Mouse (Mus musculus): ENCODE data around the gene Clec4a2. TPM values are rescaled to one million over a fixed set of nuclear protein-coding genes. Genes with fewer than 3 reads are reported as not detected.
"Not testable (repeated sequence)": the region's sequence is repeated elsewhere in the genome, so short reads cannot be mapped to it uniquely, and the experiment has no call there.

Clec4a2 gene
- polyA plus RNA-seq (2016; fragmentation: Nextera tagmentation; extraction: Ambion mirVana), result 0.29 and 0.70 TPM in 2 replicates

DNA sequence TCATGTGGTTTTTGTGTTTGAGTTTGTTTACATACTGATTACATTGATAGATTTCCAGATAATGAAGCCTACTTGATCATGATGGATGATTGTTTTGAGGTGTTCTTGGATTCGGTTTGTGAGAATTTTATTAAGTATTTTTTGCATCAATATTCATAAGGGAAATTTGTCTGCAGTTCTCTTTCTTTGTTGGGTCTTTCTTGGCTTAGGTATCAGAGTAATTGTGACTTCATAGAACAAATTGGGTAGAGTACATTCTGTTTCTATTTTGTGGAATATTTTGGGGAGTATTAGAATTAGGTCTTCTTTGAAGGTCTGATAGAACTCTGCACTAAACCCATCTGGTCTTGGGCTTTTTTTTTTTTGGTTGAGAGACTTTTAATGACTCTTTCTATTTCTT, at the start of gene Clec4a2:
Gene Clec4a2, plus strand, starts transcription at position 301 of the 400 bp plus-strand sequence.
- H3K4me1 ChIP-seq; H3K4me3 ChIP-seq; H3K36me3 ChIP-seq; H3K27ac ChIP-seq; H3K27me3 ChIP-seq (ENCODE audit: low read depth, poor library complexity, severe bottlenecking); H3K9me3 ChIP-seq (replicated peaks); DNase-seq (ENCODE audit: low spot score): not testable (repeated sequence)
- WGBS, result 68% methylated on average over 1 of the region's 1 CpGs

DNA sequence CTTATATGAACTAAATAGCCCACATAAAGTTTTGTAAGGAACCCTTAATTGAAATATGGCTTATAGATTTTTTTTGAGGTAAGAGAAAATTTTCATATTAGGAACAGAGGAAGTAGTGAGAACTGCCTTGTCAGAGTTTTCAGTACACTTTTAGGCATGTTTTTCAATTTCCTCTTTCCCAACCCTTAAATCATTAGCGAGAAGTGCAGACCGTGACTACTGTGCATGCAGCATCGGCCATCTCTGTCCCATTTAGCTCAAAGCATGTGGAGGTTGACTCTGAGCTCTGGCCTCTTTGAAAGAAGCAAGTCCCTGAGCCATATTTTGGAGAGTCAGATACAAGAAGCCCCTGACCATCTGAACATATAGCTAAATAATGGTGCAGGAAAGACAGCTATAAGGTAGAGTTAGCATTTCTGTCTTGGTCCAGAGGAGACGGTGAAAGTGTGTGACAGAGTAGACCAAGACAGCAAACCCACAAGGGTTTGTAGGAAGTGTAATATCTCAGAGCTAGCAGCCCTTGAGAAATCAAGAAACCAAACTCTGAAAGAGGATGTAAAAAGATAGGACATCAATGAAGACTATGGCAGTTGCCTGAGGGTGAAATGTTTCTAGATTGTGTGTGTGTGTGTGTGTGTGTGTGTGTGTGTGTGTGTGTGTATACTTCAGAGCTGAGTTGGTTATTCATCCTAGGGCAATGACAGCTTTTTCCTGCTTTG, 10.9 kb upstream of the Clec4a2 start:
- Histone ChIP-seq H3K36me3 (no peaks in the 10 kb centered on the region), H3K9me3 (replicated peaks) (no peaks in the 10 kb centered on the region), H3K4me1 (no peaks in the 10 kb centered on the region), H3K27me3 (ENCODE audit: low read depth, poor library complexity, severe bottlenecking) (no peaks in the 10 kb centered on the region), H3K4me3 (no peak overlapping the region), H3K27ac (no peak overlapping the region)
- no peak for DNase-seq (ENCODE audit: low spot score)
- WGBS, result 95% methylated on average over 4 of the region's 4 CpGs

DNA sequence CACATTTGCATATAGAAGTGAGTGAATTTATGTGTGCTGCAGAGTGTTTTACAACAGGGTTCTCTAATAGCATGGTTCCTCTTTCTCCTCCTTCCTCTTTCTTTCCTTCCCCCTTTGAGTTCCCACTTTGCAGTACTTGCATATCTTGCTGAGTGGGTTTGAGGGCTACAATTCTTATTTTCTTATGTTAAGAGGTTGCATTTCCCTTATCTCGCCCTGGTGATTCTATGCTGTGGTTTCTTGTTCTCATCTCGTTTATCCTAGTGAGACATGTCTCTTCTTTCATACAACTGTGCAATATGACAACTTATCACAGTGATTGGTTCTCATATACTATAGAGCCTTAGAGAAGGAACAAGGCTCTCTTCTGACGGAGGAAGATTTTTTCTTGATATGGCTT, 17.0 kb downstream of the Clec4a2 start:
- Histone ChIP-seq H3K27me3 (ENCODE audit: low read depth, poor library complexity, severe bottlenecking) (no peaks in the 10 kb centered on the region), H3K9me3 (replicated peaks) (no peaks in the 10 kb centered on the region)

DNA sequence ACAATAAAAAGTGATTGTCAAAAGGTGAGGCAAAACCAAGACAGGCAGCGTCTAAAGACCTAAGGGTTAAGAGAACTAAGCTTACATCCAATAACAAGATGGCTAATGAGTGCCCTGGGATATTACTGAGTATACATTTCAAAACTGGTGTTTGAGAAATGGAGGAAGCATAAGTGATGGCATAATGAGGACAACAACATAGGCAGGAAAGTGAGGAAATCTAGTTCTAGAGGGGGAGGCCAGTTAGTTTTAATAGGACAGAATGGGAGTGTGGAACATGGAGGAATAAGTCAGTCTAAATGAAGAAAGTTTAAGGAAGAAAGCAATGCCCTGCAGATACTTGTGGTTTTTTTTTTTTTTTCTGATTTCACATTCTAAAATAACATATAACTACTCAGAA, 20.9 kb downstream of the Clec4a2 start:
- Histone ChIP-seq H3K36me3 (no peaks in the 10 kb centered on the region), H3K4me3 (no peak overlapping the region), H3K4me1 (no peaks in the 10 kb centered on the region), H3K9me3 (replicated peaks) (no peaks in the 10 kb centered on the region), H3K27ac (no peak overlapping the region), H3K27me3 (ENCODE audit: low read depth, poor library complexity, severe bottlenecking) (no peaks in the 10 kb centered on the region)
- no peak for DNase-seq (ENCODE audit: low spot score)
- WGBS, result 86% methylated on average over 1 of the region's 1 CpGs

More for the DNA sequence above, 17.0 kb downstream of the Clec4a2 start:
- H3K4me1 ChIP-seq, result no peaks in the 10 kb centered on the region
- H3K27ac ChIP-seq, result no peak overlapping the region
- WGBS, result 78% methylated on average over 3 of the region's 3 CpGs
- no peak for DNase-seq (ENCODE audit: low spot score)
- H3K4me3 ChIP-seq, result no peak overlapping the region
- no peaks in the 10 kb centered on the region for H3K36me3 ChIP-seq

DNA sequence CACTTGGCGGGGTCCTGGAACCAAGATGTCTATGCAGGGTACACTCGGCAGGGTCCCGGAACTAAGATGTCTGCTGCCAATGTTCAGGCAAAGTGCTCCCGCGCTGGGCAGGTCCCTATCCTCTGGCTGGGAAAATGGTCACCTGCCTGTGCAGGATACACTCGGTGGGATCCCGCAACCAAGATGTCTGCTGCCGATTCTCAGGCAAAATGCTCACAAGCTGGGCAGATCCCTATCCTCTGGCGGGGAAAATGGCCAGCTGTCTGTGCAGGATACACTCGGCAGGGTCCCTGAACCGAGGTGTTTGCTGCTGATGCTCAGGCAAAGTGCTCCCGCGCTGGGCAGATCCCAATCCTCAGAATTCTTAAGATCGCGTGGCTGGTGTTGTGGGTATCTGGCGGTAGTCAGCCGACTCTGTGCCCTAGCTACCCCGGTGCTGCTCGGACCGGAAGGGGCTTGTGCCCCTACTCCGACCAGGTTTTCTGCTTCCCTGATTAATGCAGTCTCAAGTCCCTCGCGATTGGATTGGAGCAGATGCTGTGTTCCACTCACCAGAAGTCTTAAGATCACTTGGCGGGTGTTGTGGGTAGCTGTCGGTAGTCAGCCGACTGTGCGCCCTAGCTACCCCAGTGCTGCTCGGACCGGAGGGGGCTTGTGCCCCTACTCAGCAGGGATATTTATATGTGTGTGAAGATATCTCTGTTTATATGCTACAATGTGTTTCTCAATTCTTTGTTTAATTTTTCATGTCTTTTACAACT, 31.7 kb downstream of the Clec4a2 start:
- not testable (repeated sequence) for H3K9me3 ChIP-seq (replicated peaks); H3K27ac ChIP-seq; H3K36me3 ChIP-seq; H3K4me3 ChIP-seq; H3K27me3 ChIP-seq (ENCODE audit: low read depth, poor library complexity, severe bottlenecking); H3K4me1 ChIP-seq; DNase-seq (ENCODE audit: low spot score)
- WGBS, result 68% methylated on average over 29 of the region's 29 CpGs

DNA sequence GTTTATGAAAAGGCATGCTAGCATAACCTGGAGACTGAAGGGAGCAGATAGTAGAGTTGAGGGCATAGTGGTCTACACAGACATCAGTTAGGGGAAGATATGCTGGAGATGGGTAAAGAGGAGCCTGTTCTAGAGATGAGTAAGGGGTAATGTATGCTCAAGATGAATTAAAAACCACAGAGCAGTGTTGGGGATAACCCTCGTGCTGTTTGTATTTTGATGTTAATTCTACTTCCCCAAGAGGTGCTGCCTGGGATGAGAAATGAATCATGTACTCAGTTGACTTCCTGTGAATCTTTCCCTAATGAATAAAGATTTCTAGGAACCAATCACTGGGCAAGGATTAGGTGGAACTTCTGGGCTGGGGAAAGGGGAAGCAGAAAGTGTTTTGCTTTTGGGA, 63.9 kb downstream of the Clec4a2 start:
- 59% methylated on average over 1 of the region's 1 CpGs for WGBS
- no peaks in the 10 kb centered on the region for H3K36me3 ChIP-seq
- no peak for DNase-seq (ENCODE audit: low spot score)
- H3K9me3 ChIP-seq (replicated peaks), result no peaks in the 10 kb centered on the region
- no peak overlapping the region for H3K4me3 ChIP-seq
- no peaks in the 10 kb centered on the region for H3K4me1 ChIP-seq
- H3K27ac ChIP-seq, result no peak overlapping the region
- no peaks in the 10 kb centered on the region for H3K27me3 ChIP-seq (ENCODE audit: low read depth, poor library complexity, severe bottlenecking)

DNA sequence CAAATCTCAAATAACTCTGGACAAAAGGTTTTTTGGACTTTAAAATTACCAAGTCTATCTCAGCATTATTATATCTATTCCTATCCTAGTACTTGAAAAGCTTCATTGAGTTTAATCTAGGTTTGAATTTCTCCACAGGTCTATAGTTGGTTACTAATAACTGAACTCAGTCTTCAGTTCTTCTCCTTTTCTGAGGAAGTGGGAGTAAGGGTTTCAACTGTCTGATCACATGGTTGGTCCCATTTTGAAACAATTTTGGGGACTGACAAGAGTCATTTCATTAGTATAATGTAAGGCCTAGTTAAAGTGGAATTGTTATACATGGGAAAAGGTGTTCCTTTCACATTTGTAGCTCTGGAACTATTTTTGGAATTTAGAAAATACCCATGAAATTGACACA, 64.8 kb downstream of the Clec4a2 start:
- no peaks in the 10 kb centered on the region for H3K27me3 ChIP-seq (ENCODE audit: low read depth, poor library complexity, severe bottlenecking)
- DNase-seq (ENCODE audit: low spot score), result no peak
- no peaks in the 10 kb centered on the region for H3K9me3 ChIP-seq (replicated peaks)
- no peaks in the 10 kb centered on the region for H3K36me3 ChIP-seq
- no peak overlapping the region for H3K4me3 ChIP-seq
- H3K4me1 ChIP-seq, result no peaks in the 10 kb centered on the region
- H3K27ac ChIP-seq, result no peak overlapping the region

DNA sequence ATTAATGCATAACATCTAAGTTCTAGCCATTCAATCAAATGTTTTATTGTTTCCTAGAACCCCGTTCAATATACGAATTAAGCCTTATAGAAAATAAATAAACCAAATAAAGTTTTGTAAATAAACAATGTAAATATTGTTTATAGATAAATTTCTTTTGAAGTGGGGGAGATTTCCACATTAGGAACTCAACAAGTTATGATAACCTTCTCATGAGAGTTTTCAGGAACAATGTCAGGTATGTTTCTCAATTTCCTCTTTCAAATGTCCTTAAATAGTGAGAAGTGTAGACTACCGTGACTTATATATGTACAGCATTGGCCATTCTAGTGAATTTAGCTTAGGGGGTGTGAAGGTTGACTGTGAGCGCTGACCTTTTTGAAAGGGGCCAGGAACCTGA, 66.4 kb downstream of the Clec4a2 start, which contains the start of gene Clec4b2:
Gene Clec4b2, plus strand, starts transcription at position 301 of the 400 bp plus-strand sequence.
- H3K4me1 ChIP-seq, result no peaks in the 10 kb centered on the region
- H3K9me3 ChIP-seq (replicated peaks), result no peaks in the 10 kb centered on the region
- no peak within 1 kb of the TSS for H3K4me3 ChIP-seq
- no peaks in the 10 kb centered on the region for H3K36me3 ChIP-seq
- H3K27me3 ChIP-seq (ENCODE audit: low read depth, poor library complexity, severe bottlenecking), result no peaks in the 10 kb centered on the region
- DNase-seq (ENCODE audit: low spot score), result no peak
- WGBS, result 92% methylated on average over 4 of the region's 4 CpGs
- no peak within 1 kb of the TSS for H3K27ac ChIP-seq

DNA sequence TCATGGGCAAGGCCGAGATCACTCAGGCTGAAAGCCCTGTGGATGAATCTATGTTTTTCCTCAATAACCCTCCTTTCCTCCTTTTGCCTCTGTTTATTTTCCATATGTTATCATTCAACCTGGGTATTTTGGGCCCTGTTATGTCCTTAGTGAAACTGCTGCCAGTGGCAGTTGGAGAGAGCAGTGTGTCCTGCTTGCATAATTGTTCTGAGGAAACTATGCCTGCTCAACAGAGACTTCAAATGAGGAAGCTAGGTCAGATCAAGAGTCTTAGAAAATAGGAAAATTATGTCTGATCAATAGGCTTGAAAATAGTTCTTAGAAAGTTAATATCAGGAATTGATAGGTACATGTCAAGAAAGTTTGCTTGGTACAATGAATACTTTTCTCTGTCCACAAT, 69.3 kb downstream of the Clec4a2 start:
- H3K9me3 ChIP-seq (replicated peaks), result no peaks in the 10 kb centered on the region
- WGBS, result 86% methylated on average over 1 of the region's 1 CpGs
- no peaks in the 10 kb centered on the region for H3K4me1 ChIP-seq
- H3K4me3 ChIP-seq, result no peak overlapping the region
- no peak overlapping the region for H3K27ac ChIP-seq
- H3K27me3 ChIP-seq (ENCODE audit: low read depth, poor library complexity, severe bottlenecking), result no peaks in the 10 kb centered on the region
- DNase-seq (ENCODE audit: low spot score), result no peak
- no peaks in the 10 kb centered on the region for H3K36me3 ChIP-seq

DNA sequence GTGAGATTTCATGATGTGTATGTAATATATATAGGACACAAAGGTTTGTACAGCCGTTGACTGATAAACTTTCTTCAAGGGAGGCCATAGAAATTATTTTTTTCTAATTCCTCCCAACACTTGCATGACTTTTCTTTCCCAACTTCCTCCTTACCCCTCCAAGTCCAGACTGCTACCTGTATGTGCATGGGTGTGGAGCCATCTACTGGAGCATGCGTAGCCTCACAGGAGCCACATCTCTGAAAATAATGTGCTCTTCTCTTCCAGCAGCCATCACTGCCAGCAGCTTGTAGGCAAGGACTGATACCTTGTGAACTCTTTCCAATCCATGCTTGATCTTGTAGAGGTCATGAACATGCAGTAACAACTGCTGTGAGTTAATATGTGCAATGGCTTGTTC, 78.6 kb downstream of the Clec4a2 start:
- H3K9me3 ChIP-seq (replicated peaks); H3K27me3 ChIP-seq (ENCODE audit: low read depth, poor library complexity, severe bottlenecking); H3K4me1 ChIP-seq; H3K36me3 ChIP-seq; H3K4me3 ChIP-seq; DNase-seq (ENCODE audit: low spot score); H3K27ac ChIP-seq: not testable (repeated sequence)
- 72% methylated on average over 2 of the region's 2 CpGs for WGBS

Other genes starting within 250 kb of the Clec4a2 start
- gene Necap1, start 232.0 kb upstream of the Clec4a2 start, polyA plus RNA-seq (2016; fragmentation: Nextera tagmentation; extraction: Ambion mirVana), result 52.1 and 56.2 TPM in 2 replicates
- gene Clec4a1, start 184.6 kb upstream of the Clec4a2 start, polyA plus RNA-seq (2016; fragmentation: Nextera tagmentation; extraction: Ambion mirVana), result 0.40 and 0.56 TPM in 2 replicates
- gene Clec4a3, start 153.9 kb upstream of the Clec4a2 start, polyA plus RNA-seq (2016; fragmentation: Nextera tagmentation; extraction: Ambion mirVana), result 0.40 TPM in 1 of 2 replicates, not detected in the other
- gene Clec4a4, start 116.1 kb upstream of the Clec4a2 start, polyA plus RNA-seq (2016; fragmentation: Nextera tagmentation; extraction: Ambion mirVana), result not detected in 2 replicates
- gene Clec4b1, start 56.5 kb upstream of the Clec4a2 start, polyA plus RNA-seq (2016; fragmentation: Nextera tagmentation; extraction: Ambion mirVana), result not detected in 2 replicates
- not detected in 2 replicates for gene Clec4b2, start 66.5 kb downstream of the Clec4a2 start, polyA plus RNA-seq (2016; fragmentation: Nextera tagmentation; extraction: Ambion mirVana)
- 0.63 TPM in 1 of 2 replicates, not detected in the other for gene Clec4n, start 123.4 kb downstream of the Clec4a2 start, polyA plus RNA-seq (2016; fragmentation: Nextera tagmentation; extraction: Ambion mirVana)
- gene Clec4d, start 155.7 kb downstream of the Clec4a2 start, polyA plus RNA-seq (2016; fragmentation: Nextera tagmentation; extraction: Ambion mirVana), result not detected in 2 replicates
- gene Clec4e, start 183.4 kb downstream of the Clec4a2 start, polyA plus RNA-seq (2016; fragmentation: Nextera tagmentation; extraction: Ambion mirVana), result 0.20 TPM in 1 of 2 replicates, not detected in the other
- gene Vmn2r19, start 201.9 kb downstream of the Clec4a2 start, polyA plus RNA-seq (2016; fragmentation: Nextera tagmentation; extraction: Ambion mirVana), result not detected in 2 replicates

Data from limb, embryonic 10.5 days (tissue).